Mouse (Mus musculus): ENCODE data around the gene Pecam1. TPM values are rescaled to one million over a fixed set of nuclear protein-coding genes. Genes with fewer than 3 reads are reported as not detected.

Pecam1 gene
- total RNA-seq, 2 experiments from 2014 or later: 27.3 to 35.3 TPM

Small RNA genes within 50 kb of the gene (microRNA-seq; reads per million reads assigned to microRNA genes)
- not detected for gene Gm25994
- 8.9 reads per million, percentile 21 among the genes with 10 or more reads in this experiment for gene Mir3064

Other genes with a start within 250 kb of the Pecam1 start
- 10 to 100 TPM; 64.8 to 69.4 TPM for gene Tex2, start 137.2 kb downstream of the Pecam1 start, total RNA-seq (2021)
- gene Milr1, start 598 bp upstream of the Pecam1 start, total RNA-seq (2021): under 1 TPM in 1 of 2 experiments, not detected in 1; 0.34 TPM
- 1 to 10 TPM; 2.4 TPM for gene Polg2, start 28.9 kb upstream of the Pecam1 start, total RNA-seq (2021)
- 100 to 1,000 TPM; 250 to 296 TPM for gene Ddx5, start 38.6 kb upstream of the Pecam1 start, total RNA-seq (2021)
- 1 to 10 TPM; 2.7 to 4.7 TPM for gene Cep95, start 38.6 kb upstream of the Pecam1 start, total RNA-seq (2021)
- gene Smurf2, start 170.1 kb upstream of the Pecam1 start, total RNA-seq (2021): 10 to 100 TPM; 24.5 to 29.5 TPM
- gene Kpna2, start 248.9 kb upstream of the Pecam1 start, total RNA-seq (2021): 10 to 100 TPM in 1 of 2 experiments, 1 to 10 TPM in 1; 9.4 to 10.3 TPM

All from gastrocnemius, adult 18-20 months (tissue).